Mouse (Mus musculus) kidney, adult 2 months (tissue): ENCODE results near the gene Mitf.

ENCODE experiments used
- CTCF ChIP-seq: fragments of 200-500 bp; conservative IDR thresholded peaks from 2 replicates; pipeline ENCODE4 v1.5.1; 2011; ENCODE audit warnings: low read depth, mild to moderate bottlenecking, control low read depth, low read length, moderate library complexity, mixed read lengths; ENCODE audit not compliant: insufficient read depth, insufficient read length
- POLR2A ChIP-seq: fragments of 200-500 bp; IDR thresholded peaks from one replicate; pipeline ENCODE4 v1.6.1; 2011; ENCODE audit warnings: low read depth, low read length, control low read depth

DNA sequence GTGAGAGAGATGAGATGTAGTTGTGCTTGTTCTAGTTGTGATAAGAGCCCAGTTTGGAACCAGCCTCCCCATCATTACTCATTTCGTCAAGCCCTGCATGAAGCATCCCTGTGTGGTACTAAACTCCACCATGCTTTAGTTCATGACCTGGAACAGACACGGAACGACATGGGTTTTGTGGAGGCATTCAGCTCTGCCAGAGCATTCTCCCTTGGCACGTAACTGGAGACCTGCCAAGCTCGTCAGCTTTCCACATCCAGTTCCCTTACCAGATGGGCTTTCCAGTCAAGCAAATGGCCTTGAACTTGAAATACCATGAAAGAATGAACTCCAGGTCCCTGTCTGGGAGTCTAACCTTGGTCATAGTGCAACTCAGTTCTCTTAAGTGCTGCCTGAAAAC, 94.7 kb downstream of the Mitf start:
- no peak for TF ChIP-seq CTCF
- TF ChIP-seq POLR2A, result no peak
